Mouse (Mus musculus): ENCODE measurements around the gene Fam160a2.

DNA sequence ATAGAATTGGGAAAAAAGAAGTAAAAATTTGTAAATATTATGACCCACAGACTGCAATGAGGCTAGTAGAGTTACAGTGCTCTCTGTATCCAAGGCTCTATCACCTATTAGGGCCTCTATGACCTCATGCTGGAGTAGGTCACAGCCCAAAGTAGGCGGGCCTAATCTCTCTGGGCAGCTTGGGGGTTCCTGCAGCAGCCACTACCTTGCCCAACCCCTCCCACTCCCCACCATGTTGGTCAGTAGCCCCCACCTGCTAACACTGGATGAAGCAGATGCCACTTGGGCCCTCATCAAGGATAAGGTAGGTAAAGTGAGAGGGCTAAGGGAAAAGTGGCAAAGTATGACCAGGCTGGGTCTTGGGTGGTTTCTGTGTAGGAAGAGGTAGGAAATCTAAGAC is 25.0 kb downstream of the Fam160a2 start, which contains the start of gene Gm5901:
- TF ChIP-seq GATA1 (IDR thresholded peaks at IDR 0.05; ENCODE audit: low read length): no peak
- no peak for TF ChIP-seq TAL1 (IDR thresholded peaks at IDR 0.05; ENCODE audit: low read length)
